Comparison of ENCODE assay signal across 25 mouse cellular contexts in the genomic region with DNA sequence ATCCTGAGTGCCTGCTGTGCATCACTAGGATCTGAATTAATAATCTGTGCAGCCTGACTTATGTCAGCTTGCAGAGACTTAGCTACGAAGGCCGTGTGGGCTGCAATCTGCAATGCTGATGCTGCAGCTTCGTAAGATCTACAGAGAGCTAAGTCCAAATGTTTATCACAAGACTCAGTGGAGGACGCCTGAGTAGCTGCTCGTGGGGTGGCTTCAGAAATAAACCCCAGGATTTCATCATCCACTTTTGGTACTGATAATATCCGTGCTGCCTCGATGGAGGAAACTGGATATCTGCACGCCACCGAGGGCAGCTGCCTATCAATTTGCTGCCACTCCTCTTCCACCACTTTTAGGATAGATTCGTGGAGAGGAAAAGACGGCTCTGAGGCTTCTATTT. TPM values are rescaled to one million over a fixed set of nuclear protein-coding genes. Genes with fewer than 3 reads are reported as not detected.
DNase-seq lines count a peak whose midpoint lies in the region; ATAC-seq and TF ChIP-seq lines count a peak whose summit lies in the region.
"Had no signal": no experiment of that assay in that cellular context is flagged by ENCODE, and none has a peak within 500 bp of the region (broad histone marks: within the 10 kb centered on the region; RNA-seq: fewer than 3 reads in every experiment).

No protein-coding gene starts in this region.

- no peak overlapping the region for H3K4me3 ChIP-seq in liver, embryonic 12.5 days
- no peak overlapping the region for H3K4me3 ChIP-seq in liver, embryonic 14.5 days (ENCODE audit: insufficient read depth in 1 of 2, low read depth in 2 of 2, low read length in 2 of 2)
- H3K4me3 ChIP-seq: embryonic facial prominence, embryonic 12.5 days; hindbrain, embryonic 15.5 days; midbrain, embryonic 13.5 days; neural tube, embryonic 13.5 days; stomach, embryonic 15.5 days had no signal

- DNase-seq in frontal cortex, postnatal 10 days (ENCODE audit: low spot score in 2 of 2) = no peak
- no peak for DNase-seq in liver
- no peak for DNase-seq in liver, embryonic 14.5 days (ENCODE audit: low read depth in 3 of 3, low spot score in 3 of 3)
- DNase-seq in yolk sac, embryonic 10.5 days (ENCODE audit: low spot score) = peak; percentile 34
- no peak for DNase-seq in kidney, postnatal 10 days
- no peak for DNase-seq in urinary bladder, postnatal 10 days (ENCODE audit: low spot score)
- DNase-seq: adrenal gland, postnatal 36 days; cerebellum, adult 9-10 months; gastrocnemius, postnatal 10 days; heart, adult 18-20 months; heart, postnatal 36 days; kidney, adult 2 months; kidney, postnatal 25 days; layer of hippocampus, postnatal 36 days; right cerebral cortex, postnatal 14 days; thymus, adult 18-20 months; thymus, postnatal 4 days had no signal

- H3K27ac ChIP-seq in liver, embryonic 12.5 days = 0 out of 2 replicates have a peak overlapping the region, but pooled peaks have one; percentile 46
- H3K27ac ChIP-seq in liver, embryonic 14.5 days = no peak overlapping the region
- H3K27ac ChIP-seq: embryonic facial prominence, embryonic 12.5 days; hindbrain, embryonic 15.5 days; midbrain, embryonic 13.5 days; neural tube, embryonic 13.5 days; stomach, embryonic 15.5 days had no signal

- H3K36me3 ChIP-seq in liver, embryonic 12.5 days = peaks cover 97% of the 10 kb centered on the region
- H3K36me3 ChIP-seq in liver, embryonic 14.5 days (replicated peaks; ENCODE audit: control insufficient read depth, insufficient read depth, low read depth) = peaks cover 90% of the 10 kb centered on the region

- no peaks in the 10 kb centered on the region for H3K9me3 ChIP-seq in liver, embryonic 12.5 days (replicated peaks)
- no peaks in the 10 kb centered on the region for H3K9me3 ChIP-seq in liver, embryonic 14.5 days (ENCODE audit: control insufficient read depth, low read length)
- H3K9me3 ChIP-seq: embryonic facial prominence, embryonic 12.5 days; hindbrain, embryonic 15.5 days; midbrain, embryonic 13.5 days; neural tube, embryonic 13.5 days; stomach, embryonic 15.5 days had no signal

- H3K9ac ChIP-seq in liver, embryonic 12.5 days = no peak overlapping the region
- no peak overlapping the region for H3K9ac ChIP-seq in liver, embryonic 14.5 days (replicated peaks)
- H3K9ac ChIP-seq: embryonic facial prominence, embryonic 12.5 days; hindbrain, embryonic 15.5 days; midbrain, embryonic 13.5 days; neural tube, embryonic 13.5 days; stomach, embryonic 15.5 days had no signal

- H3K4me2 ChIP-seq in liver, embryonic 12.5 days = no peak overlapping the region
- H3K4me2 ChIP-seq in liver, embryonic 14.5 days (ENCODE audit: low read depth) = no peak overlapping the region
- H3K4me2 ChIP-seq: embryonic facial prominence, embryonic 12.5 days; hindbrain, embryonic 15.5 days; midbrain, embryonic 13.5 days; neural tube, embryonic 13.5 days; stomach, embryonic 15.5 days had no signal

- H3K4me1 ChIP-seq in liver, embryonic 12.5 days = peaks cover 48% of the 10 kb centered on the region
- H3K4me1 ChIP-seq in liver, embryonic 14.5 days (replicated peaks; ENCODE audit: control insufficient read depth in 2 of 2, insufficient read depth in 2 of 2, low read length in 1 of 2) = peaks cover 2 to 6% of the 10 kb centered on the region in 2 experiments; a peak in 3 of 4 replicates
- H3K4me1 ChIP-seq: embryonic facial prominence, embryonic 12.5 days; hindbrain, embryonic 15.5 days had no signal

- ATAC-seq in frontal cortex, adult (ENCODE audit: low TSS enrichment) = peak; percentile 78
- peak; percentile 22; the same call in 1 of the 2 replicates for ATAC-seq in liver, embryonic 12.5 days
- ATAC-seq in liver, embryonic 14.5 days (ENCODE audit: insufficient read depth) = peak; percentile 37; the same call in 1 of the 2 replicates
- ATAC-seq: forebrain, embryonic 16.5 days; midbrain, embryonic 13.5 days had no signal

- 40% methylated on average over 11 of the region's 11 CpGs for WGBS in liver, embryonic 12.5 days (ENCODE audit: insufficient replicate concordance)
- WGBS in liver, embryonic 14.5 days (ENCODE audit: insufficient replicate concordance) = 38% methylated on average over 11 of the region's 11 CpGs

- no peak for TF ChIP-seq CTCF in liver, embryonic 14.5 days (IDR thresholded peaks at IDR 0.05; ENCODE audit: low read depth)

- no peaks in the 10 kb centered on the region for H3K27me3 ChIP-seq in liver, embryonic 12.5 days (replicated peaks)
- H3K27me3 ChIP-seq in liver, embryonic 14.5 days (ENCODE audit: control insufficient read depth, insufficient read depth, low read length) = no peaks in the 10 kb centered on the region
- H3K27me3 ChIP-seq: embryonic facial prominence, embryonic 12.5 days; hindbrain, embryonic 15.5 days; midbrain, embryonic 13.5 days; neural tube, embryonic 13.5 days; stomach, embryonic 15.5 days had no signal

- 0 out of 2 replicates have a peak, but pooled peaks have one; percentile 13 for TF ChIP-seq EP300 in liver, embryonic 14.5 days (IDR thresholded peaks at IDR 0.05; ENCODE audit: low read depth)

RNA-seq across cellular contexts. Expression of gene Tmpo, which starts 19.0 kb away (rescaled TPM):
- 215 and 229 TPM in 2 replicates for polyA plus RNA-seq in liver, embryonic 12.5 days (2016; fragmentation: Nextera tagmentation; extraction: Ambion mirVana)
- polyA plus RNA-seq in liver, embryonic 14.5 days (2012; rRNA removed) = 79.8 and 111 TPM in 2 replicates
- 116 and 130 TPM in 2 replicates for polyA plus RNA-seq in liver, embryonic 14.5 days (2014; fragmentation: Nextera tagmentation; extraction: Ambion mirVana)

RNA-seq across cellular contexts. Expression of gene Slc25a3, which starts 38.2 kb away (rescaled TPM):
- polyA plus RNA-seq in liver, embryonic 12.5 days (2016; fragmentation: Nextera tagmentation; extraction: Ambion mirVana) = 282 and 297 TPM in 2 replicates
- 121 and 190 TPM in 2 replicates for polyA plus RNA-seq in liver, embryonic 14.5 days (2012; rRNA removed)
- polyA plus RNA-seq in liver, embryonic 14.5 days (2014; fragmentation: Nextera tagmentation; extraction: Ambion mirVana) = 207 and 223 TPM in 2 replicates

Comparison
In these comparisons a context has a peak if more than half of its experiments do, and no peak if none do; other contexts are left out.
1. ATAC-seq: peak in every context shown above with its lines; median percentile 78 in frontal cortex, adult; 37 in liver, embryonic 14.5 days; 22 in liver, embryonic 12.5 days.